Mouse (Mus musculus) MEL (cell line): ENCODE measurements around the gene Slc4a11. TPM values are rescaled to one million over a fixed set of nuclear protein-coding genes. Genes with fewer than 3 reads are reported as not detected.

ENCODE experiments used
- DNase-seq: peaks from one replicate; pipeline ENCODE4 v3.0.0; 2011; ENCODE audit warnings: low read depth, low spot score
- H3K27ac ChIP-seq: 2 replicates; pipeline ENCODE4 v1.5.1; 2012; ENCODE audit warnings: low read depth, mild to moderate bottlenecking, control low read depth, low read length, moderate library complexity; ENCODE audit not compliant: control insufficient read depth
- H3K27me3 ChIP-seq, 2 experiments: fragments of 150-350 bp in 1 of 2; sonication (generic) in 1 of 2; 2 replicates each; pipeline ENCODE4 v1.6.1; 2012; ENCODE audit warnings: low read length in 2 of 2, mild to moderate bottlenecking in 2 of 2, improper control_type of control experiment in 1 of 2, moderate library complexity in 1 of 2; ENCODE audit not compliant: insufficient read depth in 2 of 2, control insufficient read depth in 1 of 2
- H3K36me3 ChIP-seq, 2 experiments: 2 replicates each; pipeline ENCODE4 v1.6.1; 2012 to 2014; ENCODE audit warnings: low read length in 2 of 2, improper control_type of control experiment in 1 of 2, inconsistent platforms in 1 of 2, mild to moderate bottlenecking in 1 of 2; ENCODE audit not compliant: insufficient read depth in 2 of 2, control insufficient read depth in 1 of 2
- H3K4me1 ChIP-seq, 2 experiments: fragments of 150-350 bp in 1 of 2; sonication (generic) in 1 of 2; 2 replicates each; pipeline ENCODE4 v1.6.1; 2012; ENCODE audit warnings: low read length in 2 of 2, improper control_type of control experiment in 1 of 2, mild to moderate bottlenecking in 1 of 2; ENCODE audit not compliant: insufficient read depth in 2 of 2, control insufficient read depth in 1 of 2
- H3K4me3 ChIP-seq, 2 experiments: fragments of 150-350 bp in 1 of 2; sonication (generic) in 1 of 2; 2 replicates each; pipeline ENCODE4 v1.5.1; 2012; ENCODE audit warnings: low read depth in 2 of 2, low read length in 2 of 2, mild to moderate bottlenecking in 2 of 2, moderate library complexity in 2 of 2, control low read depth in 1 of 2, improper control_type of control experiment in 1 of 2; ENCODE audit not compliant: control insufficient read depth in 1 of 2, insufficient read depth in 1 of 2
- H3K79me2 ChIP-seq: 2 replicates; pipeline ENCODE4 v1.6.1; 2012; ENCODE audit warnings: mild to moderate bottlenecking, low read length, moderate library complexity; ENCODE audit not compliant: control insufficient read depth, poor library complexity, insufficient read depth
- H3K9ac ChIP-seq: 2 replicates; pipeline ENCODE4 v1.6.1; 2012; ENCODE audit warnings: low read depth, mild to moderate bottlenecking, control low read depth, low read length, moderate library complexity; ENCODE audit not compliant: control insufficient read depth, poor library complexity, severe bottlenecking
- H3K9me3 ChIP-seq: fragments of 150-350 bp; sonication (generic); replicated peaks from 2 replicates; pipeline ENCODE4 v1.6.1; 2012; ENCODE audit warnings: mild to moderate bottlenecking, low read length, improper control_type of control experiment, moderate library complexity; ENCODE audit not compliant: insufficient read depth
- CHD1 ChIP-seq: IDR thresholded peaks from 2 replicates; pipeline ENCODE4 v1.6.1; 2012; ENCODE audit warnings: low read depth, mild to moderate bottlenecking, inconsistent platforms, low read length, improper control_type of control experiment
- E2F4 ChIP-seq: IDR thresholded peaks from 2 replicates; pipeline ENCODE4 v1.6.1; 2011; ENCODE audit warnings: low read depth, low read length, improper control_type of control experiment, borderline replicate concordance
- EP300 ChIP-seq, 2 experiments: IDR thresholded peaks; 2 replicates each; pipeline ENCODE4 v1.6.1; 2011; ENCODE audit warnings: improper control_type of control experiment in 2 of 2, low read length in 2 of 2, low read depth in 1 of 2, mild to moderate bottlenecking in 1 of 2
- GABPA ChIP-seq: IDR thresholded peaks from 2 replicates; pipeline ENCODE4 v1.6.1; 2012; ENCODE audit warnings: low read depth, mild to moderate bottlenecking, inconsistent platforms, low read length, improper control_type of control experiment, moderate library complexity
- JUND ChIP-seq: IDR thresholded peaks from 2 replicates; pipeline ENCODE4 v1.6.1; 2011; ENCODE audit warnings: low read depth, mild to moderate bottlenecking, improper control_type of control experiment, low read length
- KAT2A ChIP-seq: conservative IDR thresholded peaks from 2 replicates; pipeline ENCODE4 v1.6.1; 2012; ENCODE audit warnings: low read depth, low read length, improper control_type of control experiment, inconsistent platforms
- MAX ChIP-seq: IDR thresholded peaks from 2 replicates; pipeline ENCODE4 v1.6.1; 2011; ENCODE audit warnings: low read length, improper control_type of control experiment
- MAZ ChIP-seq: IDR thresholded peaks from 2 replicates; pipeline ENCODE4 v1.6.1; 2012; ENCODE audit warnings: low read depth, mild to moderate bottlenecking, inconsistent platforms, low read length, improper control_type of control experiment
- MXI1 ChIP-seq: IDR thresholded peaks from 2 replicates; pipeline ENCODE4 v1.6.1; 2011; ENCODE audit warnings: mild to moderate bottlenecking, low read depth, low read length, improper control_type of control experiment
- NRF1 ChIP-seq: IDR thresholded peaks from 2 replicates; pipeline ENCODE4 v1.6.1; 2014; ENCODE audit warnings: low read depth, mild to moderate bottlenecking, inconsistent platforms, low read length, improper control_type of control experiment, moderate library complexity; ENCODE audit not compliant: poor library complexity, insufficient read depth, severe bottlenecking
- POLR2A ChIP-seq, 2 experiments: IDR thresholded peaks; 2 replicates each; pipeline ENCODE4 v1.6.1; 2011 to 2012; ENCODE audit warnings: low read length in 2 of 2, mild to moderate bottlenecking in 2 of 2, control low read depth in 1 of 2, improper control_type of control experiment in 1 of 2, low read depth in 1 of 2, moderate library complexity in 1 of 2; ENCODE audit not compliant: control insufficient read depth in 1 of 2, insufficient read depth in 1 of 2, poor library complexity in 1 of 2
- SIN3A ChIP-seq: IDR thresholded peaks from 2 replicates; pipeline ENCODE4 v1.6.1; 2012; ENCODE audit warnings: low read length, improper control_type of control experiment, inconsistent platforms
- SMC3 ChIP-seq: IDR thresholded peaks from 2 replicates; pipeline ENCODE4 v1.6.1; 2011; ENCODE audit warnings: low read depth, low read length, improper control_type of control experiment
- TBP ChIP-seq: IDR thresholded peaks from 2 replicates; pipeline ENCODE4 v1.8.0; 2011; ENCODE audit warnings: low read depth, low read length, improper control_type of control experiment
- UBTF ChIP-seq: IDR thresholded peaks from 2 replicates; pipeline ENCODE4 v1.6.1; 2012; ENCODE audit warnings: low read depth, mild to moderate bottlenecking, inconsistent platforms, low read length, improper control_type of control experiment, moderate library complexity, borderline replicate concordance; ENCODE audit not compliant: insufficient read depth
- USF1 ChIP-seq: IDR thresholded peaks from 2 replicates; pipeline ENCODE4 v1.6.1; 2014; ENCODE audit warnings: low read depth, mild to moderate bottlenecking, inconsistent platforms, low read length, improper control_type of control experiment, moderate library complexity
- ZC3H11A ChIP-seq: IDR thresholded peaks from 2 replicates; pipeline ENCODE4 v1.6.1; 2012; ENCODE audit warnings: low read depth, mild to moderate bottlenecking, inconsistent platforms, low read length, improper control_type of control experiment
- ZMIZ1 ChIP-seq: IDR thresholded peaks from 2 replicates; pipeline ENCODE4 v1.6.1; 2012; ENCODE audit warnings: low read depth, mild to moderate bottlenecking, inconsistent platforms, low read length, improper control_type of control experiment, moderate library complexity
- polyA plus RNA-seq, 2 experiments: library from polyadenylated mRNA; stranded (reverse) in 1 of 2; unstranded in 1 of 2; fragments of >175 nt in 1 of 2; fragments of >200 nt in 1 of 2; gene quantifications; 2 replicates each; pipeline versions ENCODE4 v1.2.1 to v1.2.4; 2012; ENCODE audit warnings: low replicate concordance in 2 of 2, low read depth in 1 of 2; ENCODE audit not compliant: insufficient read length in 2 of 2, insufficient read depth in 1 of 2, missing spikeins in 1 of 2
- total RNA-seq: library from RNA; depleted of rRNA; stranded (reverse); fragments of 300-350 nt; gene quantifications from 2 replicates; pipeline ENCODE4 v1.2.3, GENCODE M21; 2012

Gene Slc4a11
- total and polyA plus RNA-seq, 3 experiments, result 0.31 to 1.6 TPM; not detected in 1

DNA sequence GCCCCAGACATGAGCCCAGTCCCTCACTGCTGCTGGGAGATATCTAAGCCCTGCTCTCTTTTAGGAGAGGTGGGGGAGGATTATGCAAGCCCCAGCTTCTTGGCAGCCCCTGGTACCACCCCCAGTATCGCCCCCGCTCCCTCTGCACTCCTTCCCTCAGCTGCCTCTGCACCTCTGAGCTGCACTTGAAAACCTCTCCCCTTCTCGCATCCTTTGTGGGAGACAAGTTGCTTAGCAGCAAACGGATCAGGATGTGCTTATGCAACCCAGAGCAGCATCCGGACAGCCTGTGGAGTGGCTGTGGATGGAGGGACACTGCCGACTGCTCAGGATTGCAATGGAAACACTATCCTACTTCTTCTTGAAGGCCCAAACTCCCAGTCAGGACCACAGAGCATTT is 39.8 kb downstream of the Slc4a11 start:
- DNase-seq, result no peak
- peaks cover 11 to 19% of the 10 kb centered on the region in 2 experiments for H3K4me1 ChIP-seq
- H3K36me3 ChIP-seq, result peaks cover 5 to 15% of the 10 kb centered on the region in 2 experiments; a peak in 3 of 4 replicates
- no peaks in the 10 kb centered on the region for H3K9me3 ChIP-seq
- H3K27me3 ChIP-seq, result no peaks in the 10 kb centered on the region
- no peak for TF ChIP-seq USF1
- no peak for TF ChIP-seq UBTF
- H3K27ac ChIP-seq, result no peak overlapping the region
- H3K4me3 ChIP-seq, result no peak overlapping the region
- H3K9ac ChIP-seq, result no peak overlapping the region
- H3K79me2 ChIP-seq, result no peaks in the 10 kb centered on the region

DNA sequence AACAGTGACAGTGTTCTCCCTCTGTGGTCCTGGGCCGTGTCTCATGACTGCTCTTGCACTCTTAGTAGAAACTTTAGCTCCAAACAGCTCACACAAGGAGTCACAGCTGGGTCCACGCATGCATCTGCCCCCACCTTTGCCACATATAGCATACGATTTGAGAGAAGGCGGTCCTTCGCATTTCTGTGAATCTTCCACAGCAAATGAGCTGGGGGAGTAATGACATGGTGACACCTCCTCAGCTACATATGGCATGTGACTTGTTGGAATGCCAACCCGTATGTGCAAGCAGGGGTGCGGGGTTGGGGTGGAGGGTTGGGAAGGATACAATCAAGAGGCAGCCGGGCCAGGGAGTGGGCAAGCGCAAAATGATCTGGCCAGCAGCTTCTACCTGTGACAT is 40.8 kb downstream of the Slc4a11 start:
- H3K4me3 ChIP-seq, result no peak overlapping the region
- peaks cover 11 to 19% of the 10 kb centered on the region in 2 experiments for H3K4me1 ChIP-seq
- H3K9me3 ChIP-seq, result no peaks in the 10 kb centered on the region
- peak overlapping the region; percentile 84 for H3K27ac ChIP-seq
- no peak for DNase-seq
- no peak overlapping the region for H3K9ac ChIP-seq
- peaks cover 2 to 13% of the 10 kb centered on the region in 2 experiments; a peak in 3 of 4 replicates for H3K36me3 ChIP-seq
- no peak for TF ChIP-seq USF1
- TF ChIP-seq UBTF, result no peak
- TF ChIP-seq ZC3H11A, result no peak
- no peak for TF ChIP-seq ZMIZ1
- TF ChIP-seq NRF1, result no peak
- no peak for TF ChIP-seq E2F4
- TF ChIP-seq MAZ, result no peak
- TF ChIP-seq CHD1, result no peak
- no peak for TF ChIP-seq KAT2A
- TF ChIP-seq SIN3A, result no peak
- TF ChIP-seq MAX, result no peak
- no peak for TF ChIP-seq EP300 (IDR thresholded peaks at IDR 0.05; ENCODE audit: low read depth in 1 of 2, low read length in 2 of 2)
- TF ChIP-seq JUND, result no peak
- no peak for TF ChIP-seq SMC3
- no peak for TF ChIP-seq MXI1
- no peak for TF ChIP-seq GABPA
- TF ChIP-seq POLR2A (IDR thresholded peaks at IDR 0.05; ENCODE audit: control insufficient read depth in 1 of 2, insufficient read depth in 1 of 2, low read depth in 1 of 2, low read length in 2 of 2, poor library complexity in 1 of 2), result no peak
- TF ChIP-seq TBP, result no peak
- H3K79me2 ChIP-seq, result no peaks in the 10 kb centered on the region
- no peaks in the 10 kb centered on the region for H3K27me3 ChIP-seq
